Mouse (Mus musculus) liver, adult 2 months (tissue): ENCODE results near the gene BC107364.

Experiments used
- CTCF ChIP-seq: fragments of 200-500 bp; IDR thresholded peaks from 2 replicates; pipeline ENCODE4 v1.5.1; 2011; ENCODE audit warnings: low read depth, low read length, control low read depth
- POLR2A ChIP-seq: fragments of 200-500 bp; IDR thresholded peaks from 2 replicates; pipeline ENCODE4 v1.6.1; 2011; ENCODE audit warnings: low read length, control low read depth; ENCODE audit not compliant: insufficient read depth; ENCODE audit errors: extremely low read depth

DNA sequence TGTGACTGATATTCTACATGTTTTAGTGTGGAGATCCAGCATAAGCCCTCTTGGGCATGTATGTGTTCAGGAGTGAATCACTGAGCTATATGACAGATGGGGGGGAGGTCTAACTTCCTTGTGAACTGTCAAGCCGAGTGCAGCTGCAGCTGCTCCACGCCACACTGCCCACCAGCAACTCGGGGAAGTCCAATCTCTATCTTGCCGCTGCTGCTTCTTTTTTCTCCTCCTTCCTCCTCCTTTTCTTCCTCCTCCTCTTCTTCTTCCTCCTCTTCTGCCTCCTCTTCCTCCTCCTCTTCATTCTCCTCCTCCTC is 22.3 kb downstream of the BC107364 start:
- TF ChIP-seq CTCF (no peak), POLR2A (no peak)
